Mouse (Mus musculus) kidney, embryonic 14.5 days (tissue): ENCODE measurements around the gene Aldoart1. TPM values are rescaled to one million over a fixed set of nuclear protein-coding genes. Genes with fewer than 3 reads are reported as not detected.
A peak's percentile ranks its signal among the peaks of the same experiment; 100 is the strongest.

Experiments used
- ATAC-seq: fragments of 200-750 bp; cut with Nextera tagmentation; 2 replicates; pipeline ENCODE4 v1.8.0; 2017; ENCODE audit warnings: moderate number of reproducible peaks, mild to moderate bottlenecking, moderate TSS enrichment, moderate library complexity; ENCODE audit not compliant: low FRiP score, low TSS enrichment
- H3K27ac ChIP-seq: fragments of 300-500 bp; sonication (generic); 2 replicates; pipeline ENCODE4 v1.5.1; 2014; ENCODE audit warnings: low read depth, mild to moderate bottlenecking, low read length, moderate library complexity, mixed read lengths
- H3K27me3 ChIP-seq: fragments of 300-500 bp; sonication (generic); 2 replicates; pipeline ENCODE4 v1.6.1; 2014; ENCODE audit warnings: mild to moderate bottlenecking, low read length; ENCODE audit not compliant: control insufficient read depth, insufficient read depth
- H3K36me3 ChIP-seq: fragments of 300-500 bp; sonication (generic); 2 replicates; pipeline ENCODE4 v1.6.1; 2014; ENCODE audit warnings: low read length, mixed read lengths; ENCODE audit not compliant: control insufficient read depth, insufficient read depth
- H3K4me1 ChIP-seq: fragments of 300-500 bp; sonication (generic); 2 replicates; pipeline ENCODE4 v1.6.1; 2014; ENCODE audit warnings: low read length, mixed read lengths; ENCODE audit not compliant: control insufficient read depth, insufficient read depth
- H3K4me2 ChIP-seq: fragments of 300-500 bp; sonication (generic); replicated peaks from 2 replicates; pipeline ENCODE4 v1.6.1; 2014; ENCODE audit warnings: low read depth, mild to moderate bottlenecking, low read length
- H3K4me3 ChIP-seq: fragments of 300-500 bp; sonication (generic); 2 replicates; pipeline ENCODE4 v1.5.1; 2014; ENCODE audit warnings: mild to moderate bottlenecking, low read length
- H3K9ac ChIP-seq: fragments of 300-500 bp; sonication (generic); 2 replicates; pipeline ENCODE4 v1.6.1; 2014; ENCODE audit warnings: low read depth, mild to moderate bottlenecking, low read length, moderate library complexity
- H3K9me3 ChIP-seq: fragments of 300-500 bp; sonication (generic); 2 replicates; pipeline ENCODE4 v1.6.1; 2016; ENCODE audit warnings: low read length; ENCODE audit not compliant: control insufficient read depth
- WGBS: fragments of 180-500 bp; shearing (Covaris S2); extraction: QIAGEN DNeasy Blood & Tissue Kit; methylation state at CpG from one replicate; pipeline ENCODE4 v1.1.7; 2014; 5-methylcytosine and 5-hydroxymethylcytosine counted together
- polyA plus RNA-seq: library from polyadenylated mRNA; unstranded; fragments of >200 nt; fragmentation: Nextera tagmentation; extraction: Ambion mirVana; gene quantifications from 2 replicates; pipeline ENCODE4 v1.2.1, GENCODE M21; 2014

Aldoart1 gene
- polyA plus RNA-seq, result not detected in 2 replicates

- Histone ChIP-seq H3K36me3 (no peaks in the 10 kb centered on the region), H3K4me3 (no peak within 1 kb of the TSS), H3K4me2 (no peak within 1 kb of the TSS), H3K27me3 (no peaks in the 10 kb centered on the region), H3K9ac (no peak within 1 kb of the TSS), H3K4me1 (no peaks in the 10 kb centered on the region), H3K27ac (no peak within 1 kb of the TSS), H3K9me3 (no peaks in the 10 kb centered on the region)
- WGBS, result 91% methylated on average over 9 of the region's 9 CpGs
- no peak for ATAC-seq
Observed at GRCm38 (mm10) chr4:72852534-72852933, at the start of gene Aldoart1. Gene Aldoart1 (minus strand): TSS chr4:72852634.

GRCm38 (mm10) chr4:72901566-72901965 is 49.1 kb upstream of the Aldoart1 start:
- Histone ChIP-seq H3K4me3 (no peak overlapping the region), H3K4me2 (no peak overlapping the region), H3K27me3 (no peaks in the 10 kb centered on the region), H3K36me3 (no peaks in the 10 kb centered on the region), H3K4me1 (no peaks in the 10 kb centered on the region), H3K27ac (no peak overlapping the region), H3K9ac (no peak overlapping the region), H3K9me3 (no peaks in the 10 kb centered on the region)
- no peak for ATAC-seq
- 61% methylated on average over 1 of the region's 1 CpGs for WGBS

- Histone ChIP-seq H3K9me3 (no peaks in the 10 kb centered on the region), H3K9ac (no peak overlapping the region), H3K36me3 (no peaks in the 10 kb centered on the region), H3K27ac (no peak overlapping the region), H3K4me2 (no peak overlapping the region), H3K4me3 (no peak overlapping the region), H3K4me1 (no peaks in the 10 kb centered on the region), H3K27me3 (no peaks in the 10 kb centered on the region)
- 41% methylated on average over 2 of the region's 2 CpGs for WGBS
- peak; percentile 71; the same call in 1 of the 2 replicates for ATAC-seq
Observed at GRCm38 (mm10) chr4:72865371-72866075, 13.1 kb upstream of the Aldoart1 start.

GRCm38 (mm10) chr4:72844276-72844675 is 8.2 kb downstream of the Aldoart1 start:
- no peaks in the 10 kb centered on the region for H3K4me1 ChIP-seq
- no peaks in the 10 kb centered on the region for H3K27me3 ChIP-seq
- no peak overlapping the region for H3K4me2 ChIP-seq
- ATAC-seq, result no peak
- no peaks in the 10 kb centered on the region for H3K36me3 ChIP-seq
- no peak overlapping the region for H3K4me3 ChIP-seq
- no peaks in the 10 kb centered on the region for H3K9me3 ChIP-seq
- no peak overlapping the region for H3K27ac ChIP-seq
- H3K9ac ChIP-seq, result no peak overlapping the region

GRCm38 (mm10) chr4:72843025-72843424 is 9.4 kb downstream of the Aldoart1 start:
- Histone ChIP-seq H3K27me3 (no peaks in the 10 kb centered on the region), H3K27ac (no peak overlapping the region), H3K36me3 (no peaks in the 10 kb centered on the region), H3K4me1 (no peaks in the 10 kb centered on the region), H3K4me2 (no peak overlapping the region), H3K4me3 (no peak overlapping the region), H3K9ac (no peak overlapping the region), H3K9me3 (no peaks in the 10 kb centered on the region)
- no peak for ATAC-seq

- no peak overlapping the region for H3K4me2 ChIP-seq
- no peaks in the 10 kb centered on the region for H3K4me1 ChIP-seq
- no peaks in the 10 kb centered on the region for H3K9me3 ChIP-seq
- H3K27ac ChIP-seq, result no peak overlapping the region
- 68% methylated on average over 2 of the region's 2 CpGs for WGBS
- no peaks in the 10 kb centered on the region for H3K27me3 ChIP-seq
- no peaks in the 10 kb centered on the region for H3K36me3 ChIP-seq
- H3K4me3 ChIP-seq, result no peak overlapping the region
- ATAC-seq, result no peak
- no peak overlapping the region for H3K9ac ChIP-seq
Observed at GRCm38 (mm10) chr4:72836430-72836829, 16.0 kb downstream of the Aldoart1 start.

GRCm38 (mm10) chr4:72835400-72835799 is 17.0 kb downstream of the Aldoart1 start:
- Histone ChIP-seq H3K9ac (no peak overlapping the region), H3K4me2 (no peak overlapping the region), H3K4me3 (no peak overlapping the region), H3K36me3 (no peaks in the 10 kb centered on the region), H3K27ac (no peak overlapping the region), H3K4me1 (no peaks in the 10 kb centered on the region), H3K9me3 (no peaks in the 10 kb centered on the region), H3K27me3 (no peaks in the 10 kb centered on the region)
- WGBS, result 65% methylated on average over 1 of the region's 1 CpGs
- ATAC-seq, result no peak

GRCm38 (mm10) chr4:72800816-72801215 is 51.6 kb downstream of the Aldoart1 start:
- Histone ChIP-seq H3K4me2 (no peak overlapping the region), H3K36me3 (no peaks in the 10 kb centered on the region), H3K27me3 (no peaks in the 10 kb centered on the region), H3K9me3 (no peaks in the 10 kb centered on the region), H3K27ac (no peak overlapping the region), H3K4me1 (no peaks in the 10 kb centered on the region), H3K4me3 (no peak overlapping the region), H3K9ac (no peak overlapping the region)
- 91% methylated on average over 1 of the region's 1 CpGs for WGBS
- no peak for ATAC-seq
